Mouse (Mus musculus): ENCODE measurements around the gene Fbxo24. TPM values are rescaled to one million over a fixed set of nuclear protein-coding genes. Genes with fewer than 3 reads are reported as not detected.

Fbxo24 gene
- polyA plus RNA-seq, 1 experiment from 2014 or later = 0.24 TPM

GRCm38 (mm10) chr5:137663057-137663456 is 34.3 kb upstream of the Fbxo24 start:
- Histone ChIP-seq H3K27ac (replicated peaks; ENCODE audit: low read depth, low read length) (no peak overlapping the region), H3K9ac (ENCODE audit: low read length) (no peak overlapping the region), H3K27me3 (ENCODE audit: control insufficient read depth, insufficient read depth, low read length) (no peaks in the 10 kb centered on the region), H3K4me3 (ENCODE audit: low read depth, low read length) (no peak overlapping the region), H3K4me2 (ENCODE audit: low read depth, severe bottlenecking) (no peak overlapping the region), H3K36me3 (ENCODE audit: control insufficient read depth, insufficient read depth, low read length) (peaks cover 14% of the 10 kb centered on the region), H3K9me3 (ENCODE audit: control insufficient read depth, low read length) (no peaks in the 10 kb centered on the region), H3K4me1 (ENCODE audit: control insufficient read depth, insufficient read depth, low read length) (no peaks in the 10 kb centered on the region)
- DNase-seq (ENCODE audit: low spot score) (no peak), ATAC-seq (ENCODE audit: insufficient number of reproducible peaks, low FRiP score, low TSS enrichment, low read depth) (no peak)
- WGBS = 80% methylated on average over 9 of the region's 9 CpGs

GRCm38 (mm10) chr5:137660064-137660688 is 31.4 kb upstream of the Fbxo24 start:
- H3K9ac ChIP-seq (ENCODE audit: low read length) = no peak overlapping the region
- H3K27ac ChIP-seq (replicated peaks; ENCODE audit: low read depth, low read length) = no peak overlapping the region
- no peak overlapping the region for H3K4me2 ChIP-seq (ENCODE audit: low read depth, severe bottlenecking)
- H3K4me1 ChIP-seq (ENCODE audit: control insufficient read depth, insufficient read depth, low read length) = no peaks in the 10 kb centered on the region
- peaks cover 13% of the 10 kb centered on the region for H3K36me3 ChIP-seq (ENCODE audit: control insufficient read depth, insufficient read depth, low read length)
- 90% methylated on average over 6 of the region's 6 CpGs for WGBS
- ATAC-seq (ENCODE audit: insufficient number of reproducible peaks, low FRiP score, low TSS enrichment, low read depth) (no peak), DNase-seq (ENCODE audit: low spot score) (no peak)
- no peaks in the 10 kb centered on the region for H3K9me3 ChIP-seq (ENCODE audit: control insufficient read depth, low read length)
- no peaks in the 10 kb centered on the region for H3K27me3 ChIP-seq (ENCODE audit: control insufficient read depth, insufficient read depth, low read length)
- H3K4me3 ChIP-seq (ENCODE audit: low read depth, low read length) = no peak overlapping the region

- H3K4me1 ChIP-seq (ENCODE audit: control insufficient read depth, insufficient read depth, low read length) = no peaks in the 10 kb centered on the region
- H3K4me3 ChIP-seq (ENCODE audit: low read depth, low read length) = no peak overlapping the region
- H3K9me3 ChIP-seq (ENCODE audit: control insufficient read depth, low read length) = no peaks in the 10 kb centered on the region
- H3K27ac ChIP-seq (replicated peaks; ENCODE audit: low read depth, low read length) = no peak overlapping the region
- no peak overlapping the region for H3K4me2 ChIP-seq (ENCODE audit: low read depth, severe bottlenecking)
- H3K36me3 ChIP-seq (ENCODE audit: control insufficient read depth, insufficient read depth, low read length) = peaks cover 16% of the 10 kb centered on the region
- DNase-seq (ENCODE audit: low spot score) (peak; percentile 74), ATAC-seq (ENCODE audit: insufficient number of reproducible peaks, low FRiP score, low TSS enrichment, low read depth) (no peak)
- WGBS = 41% methylated on average over 6 of the region's 6 CpGs
- no peak overlapping the region for H3K9ac ChIP-seq (ENCODE audit: low read length)
- no peaks in the 10 kb centered on the region for H3K27me3 ChIP-seq (ENCODE audit: control insufficient read depth, insufficient read depth, low read length)
Measured at GRCm38 (mm10) chr5:137656977-137657376, 28.2 kb upstream of the Fbxo24 start.

- no peak overlapping the region for H3K4me2 ChIP-seq (ENCODE audit: low read depth, severe bottlenecking)
- no peaks in the 10 kb centered on the region for H3K27me3 ChIP-seq (ENCODE audit: control insufficient read depth, insufficient read depth, low read length)
- H3K27ac ChIP-seq (replicated peaks; ENCODE audit: low read depth, low read length) = no peak overlapping the region
- no peak for ATAC-seq (ENCODE audit: insufficient number of reproducible peaks, low FRiP score, low TSS enrichment, low read depth)
- 83% methylated on average over 6 of the region's 7 CpGs for WGBS
- peaks cover 9% of the 10 kb centered on the region for H3K36me3 ChIP-seq (ENCODE audit: control insufficient read depth, insufficient read depth, low read length)
- peak; percentile 37 for DNase-seq (ENCODE audit: low spot score)
- no peaks in the 10 kb centered on the region for H3K9me3 ChIP-seq (ENCODE audit: control insufficient read depth, low read length)
- no peak overlapping the region for H3K4me3 ChIP-seq (ENCODE audit: low read depth, low read length)
- peaks cover 3% of the 10 kb centered on the region for H3K4me1 ChIP-seq (ENCODE audit: control insufficient read depth, insufficient read depth, low read length)
- H3K9ac ChIP-seq (ENCODE audit: low read length) = no peak overlapping the region
Measured at GRCm38 (mm10) chr5:137654746-137655145, 25.9 kb upstream of the Fbxo24 start.

GRCm38 (mm10) chr5:137653366-137653765 is 24.6 kb upstream of the Fbxo24 start:
- Histone ChIP-seq H3K27ac (replicated peaks; ENCODE audit: low read depth, low read length) (no peak overlapping the region), H3K27me3 (ENCODE audit: control insufficient read depth, insufficient read depth, low read length) (no peaks in the 10 kb centered on the region), H3K36me3 (ENCODE audit: control insufficient read depth, insufficient read depth, low read length) (peaks cover 6% of the 10 kb centered on the region), H3K4me1 (ENCODE audit: control insufficient read depth, insufficient read depth, low read length) (peaks cover 17% of the 10 kb centered on the region), H3K9ac (ENCODE audit: low read length) (no peak overlapping the region), H3K9me3 (ENCODE audit: control insufficient read depth, low read length) (no peaks in the 10 kb centered on the region), H3K4me3 (ENCODE audit: low read depth, low read length) (no peak overlapping the region), H3K4me2 (ENCODE audit: low read depth, severe bottlenecking) (no peak overlapping the region)
- 96% methylated on average over 10 of the region's 10 CpGs for WGBS
- ATAC-seq (ENCODE audit: insufficient number of reproducible peaks, low FRiP score, low TSS enrichment, low read depth) (no peak), DNase-seq (ENCODE audit: low spot score) (no peak)

GRCm38 (mm10) chr5:137652474-137652873 is 23.7 kb upstream of the Fbxo24 start:
- 17% methylated on average over 3 of the region's 3 CpGs for WGBS
- Histone ChIP-seq H3K36me3 (ENCODE audit: control insufficient read depth, insufficient read depth, low read length) (peaks cover 6% of the 10 kb centered on the region), H3K4me2 (ENCODE audit: low read depth, severe bottlenecking) (no peak overlapping the region), H3K27ac (replicated peaks; ENCODE audit: low read depth, low read length) (no peak overlapping the region), H3K9ac (ENCODE audit: low read length) (no peak overlapping the region), H3K4me1 (ENCODE audit: control insufficient read depth, insufficient read depth, low read length) (peaks cover 26% of the 10 kb centered on the region), H3K27me3 (ENCODE audit: control insufficient read depth, insufficient read depth, low read length) (no peaks in the 10 kb centered on the region), H3K9me3 (ENCODE audit: control insufficient read depth, low read length) (no peaks in the 10 kb centered on the region), H3K4me3 (ENCODE audit: low read depth, low read length) (no peak overlapping the region)
- DNase-seq (ENCODE audit: low spot score) (peak; percentile 79), ATAC-seq (ENCODE audit: insufficient number of reproducible peaks, low FRiP score, low TSS enrichment, low read depth) (no peak)

GRCm38 (mm10) chr5:137649669-137650571 is 21.1 kb upstream of the Fbxo24 start:
- peak; percentile 40 for DNase-seq (ENCODE audit: low spot score)
- Histone ChIP-seq H3K36me3 (ENCODE audit: control insufficient read depth, insufficient read depth, low read length) (peaks cover 3% of the 10 kb centered on the region), H3K4me1 (ENCODE audit: control insufficient read depth, insufficient read depth, low read length) (peaks cover 38% of the 10 kb centered on the region), H3K9me3 (ENCODE audit: control insufficient read depth, low read length) (no peaks in the 10 kb centered on the region), H3K27ac (replicated peaks; ENCODE audit: low read depth, low read length) (0 out of 2 replicates have a peak overlapping the region, but pooled peaks have one; percentile 56), H3K9ac (ENCODE audit: low read length) (no peak overlapping the region), H3K27me3 (ENCODE audit: control insufficient read depth, insufficient read depth, low read length) (peaks cover 6% of the 10 kb centered on the region), H3K4me2 (ENCODE audit: low read depth, severe bottlenecking) (no peak overlapping the region), H3K4me3 (ENCODE audit: low read depth, low read length) (no peak overlapping the region)
- no peak for ATAC-seq (ENCODE audit: insufficient number of reproducible peaks, low FRiP score, low TSS enrichment, low read depth)
- WGBS = 12% methylated on average over 18 of the region's 18 CpGs

GRCm38 (mm10) chr5:137649251-137649650 is 20.4 kb upstream of the Fbxo24 start:
- 48% methylated on average over 4 of the region's 4 CpGs for WGBS

More at GRCm38 (mm10) chr5:137649251-137649650, 20.4 kb upstream of the Fbxo24 start:
- Histone ChIP-seq H3K4me1 (ENCODE audit: control insufficient read depth, insufficient read depth, low read length) (peaks cover 39% of the 10 kb centered on the region), H3K27me3 (ENCODE audit: control insufficient read depth, insufficient read depth, low read length) (peaks cover 9% of the 10 kb centered on the region), H3K4me3 (ENCODE audit: low read depth, low read length) (no peak overlapping the region), H3K9me3 (ENCODE audit: control insufficient read depth, low read length) (no peaks in the 10 kb centered on the region), H3K9ac (ENCODE audit: low read length) (no peak overlapping the region), H3K4me2 (ENCODE audit: low read depth, severe bottlenecking) (no peak overlapping the region), H3K36me3 (ENCODE audit: control insufficient read depth, insufficient read depth, low read length) (0 out of 2 replicates have a peak, but pooled peaks cover 2% of the 10 kb centered on the region), H3K27ac (replicated peaks; ENCODE audit: low read depth, low read length) (peak overlapping the region; percentile 56; the same call in 1 of the 2 replicates)
- ATAC-seq (ENCODE audit: insufficient number of reproducible peaks, low FRiP score, low TSS enrichment, low read depth) = no peak
- DNase-seq (ENCODE audit: low spot score) = no peak

Data from limb, embryonic 11.5 days (tissue).